Mouse (Mus musculus): ENCODE measurements around the gene Itih2. TPM values are rescaled to one million over a fixed set of nuclear protein-coding genes. Genes with fewer than 3 reads are reported as not detected.

The Itih2 gene
- polyA plus RNA-seq, 1 experiment from 2014 or later: 4.5 TPM

Other genes starting within 250 kb of the Itih2 start
- 1.0 TPM in 1 of 2 replicates, not detected in the other for gene 9230102O04Rik, start 241.9 kb downstream of the Itih2 start, polyA plus RNA-seq (2016; fragmentation: Nextera tagmentation; extraction: Ambion mirVana)
- 7.9 and 8.0 TPM in 2 replicates for gene Gata3, start 241.4 kb downstream of the Itih2 start, polyA plus RNA-seq (2016; fragmentation: Nextera tagmentation; extraction: Ambion mirVana)
- gene Taf3, start 82.8 kb downstream of the Itih2 start, polyA plus RNA-seq (2016; fragmentation: Nextera tagmentation; extraction: Ambion mirVana): 8.9 and 9.4 TPM in 2 replicates
- gene Atp5c1, start 50.9 kb downstream of the Itih2 start, polyA plus RNA-seq (2016; fragmentation: Nextera tagmentation; extraction: Ambion mirVana): 1,074 and 1,086 TPM in 2 replicates
- gene Kin, start 50.8 kb downstream of the Itih2 start, polyA plus RNA-seq (2016; fragmentation: Nextera tagmentation; extraction: Ambion mirVana): 19.1 and 23.2 TPM in 2 replicates
- 3.3 and 3.6 TPM in 2 replicates for gene Itih5, start 22.2 kb upstream of the Itih2 start, polyA plus RNA-seq (2016; fragmentation: Nextera tagmentation; extraction: Ambion mirVana)
- gene Sfmbt2, start 239.1 kb upstream of the Itih2 start, polyA plus RNA-seq (2016; fragmentation: Nextera tagmentation; extraction: Ambion mirVana): 2.0 and 2.6 TPM in 2 replicates